Mouse (Mus musculus) CH12.LX (cell line): ENCODE results near the gene Casp3.

Experiments used
- CTCF ChIP-seq, 2 experiments: IDR thresholded peaks in 1 of 2; conservative IDR thresholded peaks in 1 of 2; 2 replicates each; pipeline ENCODE4 v1.5.1; 2011 to 2012; ENCODE audit warnings: low read depth in 2 of 2, low read length in 2 of 2, improper control_type of control experiment in 1 of 2, inconsistent platforms in 1 of 2, mild to moderate bottlenecking in 1 of 2, moderate library complexity in 1 of 2
- E2F4 ChIP-seq: IDR thresholded peaks from 2 replicates; pipeline ENCODE4 v1.6.1; 2011; ENCODE audit warnings: low read depth, low read length, improper control_type of control experiment; ENCODE audit not compliant: insufficient replicate concordance
- EP300 ChIP-seq: IDR thresholded peaks from 2 replicates; pipeline ENCODE4 v1.6.1; 2011; ENCODE audit warnings: low read length, improper control_type of control experiment
- HCFC1 ChIP-seq: IDR thresholded peaks from 2 replicates; pipeline ENCODE4 v1.6.1; 2012; ENCODE audit warnings: low read depth, mild to moderate bottlenecking, inconsistent platforms, low read length, improper control_type of control experiment
- MAX ChIP-seq: IDR thresholded peaks from 2 replicates; pipeline ENCODE4 v1.6.1; 2011; ENCODE audit warnings: low read length, improper control_type of control experiment
- NELFE ChIP-seq: IDR thresholded peaks from 2 replicates; pipeline ENCODE4 v1.6.1; 2011; ENCODE audit warnings: low read depth, low read length, improper control_type of control experiment
- POLR2A ChIP-seq: IDR thresholded peaks from 2 replicates; pipeline ENCODE4 v1.6.1; 2011; ENCODE audit warnings: low read depth, mild to moderate bottlenecking, improper control_type of control experiment, low read length
- SIN3A ChIP-seq: IDR thresholded peaks from 2 replicates; pipeline ENCODE4 v1.6.1; 2012; ENCODE audit warnings: low read length, improper control_type of control experiment, inconsistent platforms

GRCm38 (mm10) chr8:46587911-46588310 is 29.2 kb upstream of the Casp3 start:
- TF ChIP-seq MAX (no peak), SIN3A (no peak), CTCF (conservative IDR thresholded peaks at IDR 0.05 in 1 of 2, IDR thresholded peaks at IDR 0.05 in 1 of 2; ENCODE audit: low read depth in 2 of 2, low read length in 2 of 2) (no peak), POLR2A (no peak), E2F4 (no peak), HCFC1 (no peak), EP300 (no peak), NELFE (no peak)
